Mouse (Mus musculus): ENCODE results near the gene Traf3.

Gene Traf3

GRCm38 (mm10) chr12:111165831-111166591, at the start of gene Traf3:
TSS of gene Traf3 (plus strand) at chr12:111166370.
- DNase-seq (ENCODE audit: low read depth) = peak; percentile 67

GRCm38 (mm10) chr12:111119506-111120085, 46.6 kb upstream of the Traf3 start:
- no peak for DNase-seq (ENCODE audit: low read depth)

GRCm38 (mm10) chr12:111120976-111121645, 45.1 kb upstream of the Traf3 start:
- DNase-seq (ENCODE audit: low read depth) = no peak

- DNase-seq (ENCODE audit: low read depth) = peak; percentile 77
Observed at GRCm38 (mm10) chr12:111122332-111122852, 43.8 kb upstream of the Traf3 start.

GRCm38 (mm10) chr12:111124601-111125260, 41.4 kb upstream of the Traf3 start:
- DNase-seq (ENCODE audit: low read depth) = no peak

GRCm38 (mm10) chr12:111125666-111126065, 40.5 kb upstream of the Traf3 start:
- no peak for DNase-seq (ENCODE audit: low read depth)

GRCm38 (mm10) chr12:111134169-111134568, 32.0 kb upstream of the Traf3 start:
- no peak for DNase-seq (ENCODE audit: low read depth)

GRCm38 (mm10) chr12:111134791-111135733, 31.1 kb upstream of the Traf3 start:
- no peak for DNase-seq (ENCODE audit: low read depth)

- no peak for DNase-seq (ENCODE audit: low read depth)
Observed at GRCm38 (mm10) chr12:111135953-111136352, 30.2 kb upstream of the Traf3 start.

- peak; percentile 54 for DNase-seq (ENCODE audit: low read depth)
Observed at GRCm38 (mm10) chr12:111137079-111137478, 29.1 kb upstream of the Traf3 start.

- DNase-seq (ENCODE audit: low read depth) = no peak
Observed at GRCm38 (mm10) chr12:111143005-111143508, 23.1 kb upstream of the Traf3 start.

GRCm38 (mm10) chr12:111143509-111144063, 22.6 kb upstream of the Traf3 start:
- no peak for DNase-seq (ENCODE audit: low read depth)

- DNase-seq (ENCODE audit: low read depth) = no peak
Observed at GRCm38 (mm10) chr12:111144598-111144997, 21.6 kb upstream of the Traf3 start.

GRCm38 (mm10) chr12:111145269-111145668, 20.9 kb upstream of the Traf3 start:
- DNase-seq (ENCODE audit: low read depth) = no peak

GRCm38 (mm10) chr12:111149495-111150235, 16.5 kb upstream of the Traf3 start:
- peak; percentile 37 for DNase-seq (ENCODE audit: low read depth)

- no peak for DNase-seq (ENCODE audit: low read depth)
Observed at GRCm38 (mm10) chr12:111150236-111150596, 16.0 kb upstream of the Traf3 start.

- DNase-seq (ENCODE audit: low read depth) = no peak
Observed at GRCm38 (mm10) chr12:111151422-111152156, 14.6 kb upstream of the Traf3 start.

GRCm38 (mm10) chr12:111152579-111152978, 13.6 kb upstream of the Traf3 start:
- DNase-seq (ENCODE audit: low read depth) = no peak

GRCm38 (mm10) chr12:111152981-111153710, 13.0 kb upstream of the Traf3 start:
- DNase-seq (ENCODE audit: low read depth) = no peak

Measured in 416B (cell line).